Mouse (Mus musculus) MEL (cell line): Measurements from ENCODE around the gene Spc24. TPM values are rescaled to one million over a fixed set of nuclear protein-coding genes. Genes with fewer than 3 reads are reported as not detected.

Experiments
- DNase-seq: peaks from one replicate; pipeline ENCODE4 v3.0.0; 2011; ENCODE audit warnings: low read depth, low spot score
- H3K27ac ChIP-seq: 2 replicates; pipeline ENCODE4 v1.5.1; 2012; ENCODE audit warnings: low read depth, mild to moderate bottlenecking, control low read depth, low read length, moderate library complexity; ENCODE audit not compliant: control insufficient read depth
- H3K27me3 ChIP-seq, 2 experiments: fragments of 150-350 bp in 1 of 2; sonication (generic) in 1 of 2; 2 replicates each; pipeline ENCODE4 v1.6.1; 2012; ENCODE audit warnings: low read length in 2 of 2, mild to moderate bottlenecking in 2 of 2, improper control_type of control experiment in 1 of 2, moderate library complexity in 1 of 2; ENCODE audit not compliant: insufficient read depth in 2 of 2, control insufficient read depth in 1 of 2
- H3K36me3 ChIP-seq, 2 experiments: 2 replicates each; pipeline ENCODE4 v1.6.1; 2012 to 2014; ENCODE audit warnings: low read length in 2 of 2, improper control_type of control experiment in 1 of 2, inconsistent platforms in 1 of 2, mild to moderate bottlenecking in 1 of 2; ENCODE audit not compliant: insufficient read depth in 2 of 2, control insufficient read depth in 1 of 2
- H3K4me1 ChIP-seq, 2 experiments: fragments of 150-350 bp in 1 of 2; sonication (generic) in 1 of 2; 2 replicates each; pipeline ENCODE4 v1.6.1; 2012; ENCODE audit warnings: low read length in 2 of 2, improper control_type of control experiment in 1 of 2, mild to moderate bottlenecking in 1 of 2; ENCODE audit not compliant: insufficient read depth in 2 of 2, control insufficient read depth in 1 of 2
- H3K4me3 ChIP-seq, 2 experiments: fragments of 150-350 bp in 1 of 2; sonication (generic) in 1 of 2; 2 replicates each; pipeline ENCODE4 v1.5.1; 2012; ENCODE audit warnings: low read depth in 2 of 2, low read length in 2 of 2, mild to moderate bottlenecking in 2 of 2, moderate library complexity in 2 of 2, control low read depth in 1 of 2, improper control_type of control experiment in 1 of 2; ENCODE audit not compliant: control insufficient read depth in 1 of 2, insufficient read depth in 1 of 2
- H3K79me2 ChIP-seq: 2 replicates; pipeline ENCODE4 v1.6.1; 2012; ENCODE audit warnings: mild to moderate bottlenecking, low read length, moderate library complexity; ENCODE audit not compliant: control insufficient read depth, poor library complexity, insufficient read depth
- H3K9ac ChIP-seq: 2 replicates; pipeline ENCODE4 v1.6.1; 2012; ENCODE audit warnings: low read depth, mild to moderate bottlenecking, control low read depth, low read length, moderate library complexity; ENCODE audit not compliant: control insufficient read depth, poor library complexity, severe bottlenecking
- H3K9me3 ChIP-seq: fragments of 150-350 bp; sonication (generic); replicated peaks from 2 replicates; pipeline ENCODE4 v1.6.1; 2012; ENCODE audit warnings: mild to moderate bottlenecking, low read length, improper control_type of control experiment, moderate library complexity; ENCODE audit not compliant: insufficient read depth
- BHLHE40 ChIP-seq: IDR thresholded peaks from 2 replicates; pipeline ENCODE4 v1.6.1; 2012; ENCODE audit warnings: low read depth, mild to moderate bottlenecking, inconsistent platforms, low read length, improper control_type of control experiment, borderline replicate concordance
- CHD1 ChIP-seq: IDR thresholded peaks from 2 replicates; pipeline ENCODE4 v1.6.1; 2012; ENCODE audit warnings: low read depth, mild to moderate bottlenecking, inconsistent platforms, low read length, improper control_type of control experiment
- ELF1 ChIP-seq: IDR thresholded peaks from 2 replicates; pipeline ENCODE4 v1.6.1; 2014; ENCODE audit warnings: low read depth, mild to moderate bottlenecking, inconsistent platforms, low read length, improper control_type of control experiment, moderate library complexity
- EP300 ChIP-seq, 2 experiments: IDR thresholded peaks; 2 replicates each; pipeline ENCODE4 v1.6.1; 2011; ENCODE audit warnings: improper control_type of control experiment in 2 of 2, low read length in 2 of 2, low read depth in 1 of 2, mild to moderate bottlenecking in 1 of 2
- GABPA ChIP-seq: IDR thresholded peaks from 2 replicates; pipeline ENCODE4 v1.6.1; 2012; ENCODE audit warnings: low read depth, mild to moderate bottlenecking, inconsistent platforms, low read length, improper control_type of control experiment, moderate library complexity
- HCFC1 ChIP-seq: IDR thresholded peaks from 2 replicates; pipeline ENCODE4 v1.6.1; 2012; ENCODE audit warnings: low read depth, mild to moderate bottlenecking, inconsistent platforms, low read length, improper control_type of control experiment, moderate library complexity
- MAX ChIP-seq: IDR thresholded peaks from 2 replicates; pipeline ENCODE4 v1.6.1; 2011; ENCODE audit warnings: low read length, improper control_type of control experiment
- MAZ ChIP-seq: IDR thresholded peaks from 2 replicates; pipeline ENCODE4 v1.6.1; 2012; ENCODE audit warnings: low read depth, mild to moderate bottlenecking, inconsistent platforms, low read length, improper control_type of control experiment
- MEF2A ChIP-seq: IDR thresholded peaks from 2 replicates; pipeline ENCODE4 v1.6.1; 2014; ENCODE audit warnings: low read depth, mild to moderate bottlenecking, inconsistent platforms, low read length, improper control_type of control experiment; ENCODE audit not compliant: poor library complexity, insufficient replicate concordance, severe bottlenecking; ENCODE audit errors: extremely low read depth
- POLR2AphosphoS5 ChIP-seq: IDR thresholded peaks from 2 replicates; pipeline ENCODE4 v1.6.1; 2012; ENCODE audit warnings: low read depth, borderline replicate concordance, mild to moderate bottlenecking, inconsistent platforms, low read length, moderate library complexity, mixed read lengths
- RAD21 ChIP-seq: IDR thresholded peaks from 2 replicates; pipeline ENCODE4 v1.6.1; 2011; ENCODE audit warnings: mild to moderate bottlenecking, low read depth, low read length, improper control_type of control experiment
- SIN3A ChIP-seq: IDR thresholded peaks from 2 replicates; pipeline ENCODE4 v1.6.1; 2012; ENCODE audit warnings: low read length, improper control_type of control experiment, inconsistent platforms
- TAL1 ChIP-seq: IDR thresholded peaks from 2 replicates; pipeline ENCODE4 v1.6.1; 2012; ENCODE audit warnings: mild to moderate bottlenecking, inconsistent platforms, low read length, moderate library complexity, mixed read lengths
- UBTF ChIP-seq: IDR thresholded peaks from 2 replicates; pipeline ENCODE4 v1.6.1; 2012; ENCODE audit warnings: low read depth, mild to moderate bottlenecking, inconsistent platforms, low read length, improper control_type of control experiment, moderate library complexity, borderline replicate concordance; ENCODE audit not compliant: insufficient read depth
- ZC3H11A ChIP-seq: IDR thresholded peaks from 2 replicates; pipeline ENCODE4 v1.6.1; 2012; ENCODE audit warnings: low read depth, mild to moderate bottlenecking, inconsistent platforms, low read length, improper control_type of control experiment
- ZKSCAN1 ChIP-seq: IDR thresholded peaks from 2 replicates; pipeline ENCODE4 v1.6.1; 2012; ENCODE audit warnings: low read depth, mild to moderate bottlenecking, inconsistent platforms, low read length, improper control_type of control experiment, moderate library complexity
- ZMIZ1 ChIP-seq: IDR thresholded peaks from 2 replicates; pipeline ENCODE4 v1.6.1; 2012; ENCODE audit warnings: low read depth, mild to moderate bottlenecking, inconsistent platforms, low read length, improper control_type of control experiment, moderate library complexity
- polyA plus RNA-seq, 2 experiments: library from polyadenylated mRNA; stranded (reverse) in 1 of 2; unstranded in 1 of 2; fragments of >175 nt in 1 of 2; fragments of >200 nt in 1 of 2; gene quantifications; 2 replicates each; pipeline versions ENCODE4 v1.2.1 to v1.2.4; 2012; ENCODE audit warnings: low replicate concordance in 2 of 2, low read depth in 1 of 2; ENCODE audit not compliant: insufficient read length in 2 of 2, insufficient read depth in 1 of 2, missing spikeins in 1 of 2
- total RNA-seq: library from RNA; depleted of rRNA; stranded (reverse); fragments of 300-350 nt; gene quantifications from 2 replicates; pipeline ENCODE4 v1.2.3, GENCODE M21; 2012

Spc24 gene
- total and polyA plus RNA-seq, 3 experiments = 304 to 377 TPM; not detected in 1

DNA sequence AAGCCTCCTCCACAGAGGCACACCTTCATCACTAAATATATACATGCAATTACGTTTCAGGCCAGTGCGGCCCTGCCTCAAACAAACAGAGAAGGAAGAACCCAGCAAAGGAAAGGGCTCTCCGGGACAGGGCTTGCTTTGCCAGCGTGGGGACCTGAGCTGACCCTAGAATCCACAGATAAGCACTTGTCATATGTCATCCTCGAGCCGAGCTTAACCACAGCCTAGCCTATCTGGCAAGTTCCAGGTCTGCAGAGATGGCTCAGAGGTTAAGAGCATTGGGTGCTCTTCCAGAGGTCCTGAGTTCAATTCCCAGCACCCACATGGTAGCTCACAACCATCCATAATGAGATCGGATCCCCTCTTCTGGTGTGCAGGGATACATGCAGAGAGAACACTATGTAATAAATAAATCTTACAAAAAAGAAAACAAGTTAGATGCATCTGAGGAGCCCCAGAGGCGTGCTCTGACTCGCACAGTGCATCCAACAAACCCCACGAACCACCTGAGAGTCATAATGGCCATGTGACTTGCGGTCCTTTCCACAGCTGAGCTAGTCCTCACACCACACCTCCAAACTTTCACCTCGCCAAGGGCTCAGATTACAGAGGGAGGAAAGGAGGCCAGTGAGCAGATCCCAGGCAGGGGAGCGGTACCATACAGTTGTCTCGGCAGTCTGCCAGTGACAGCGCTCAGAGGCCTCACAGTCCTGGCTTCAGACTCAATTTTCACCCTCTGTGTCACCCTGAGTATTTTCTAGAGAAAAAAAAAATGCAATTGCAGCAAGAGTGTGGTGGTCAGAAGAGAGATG, 21.8 kb upstream of the Spc24 start (continued):
- TF ChIP-seq MAZ (no peak; the same call in 1 of the 2 replicates), UBTF (no peak), CHD1 (0 out of 2 replicates have a peak, but pooled peaks have one; percentile 3), POLR2AphosphoS5 (no peak), RAD21 (no peak), ZMIZ1 (no peak), SIN3A (peak; percentile 77), ZKSCAN1 (no peak), HCFC1 (0 out of 2 replicates have a peak, but pooled peaks have one; percentile 26), EP300 (IDR thresholded peaks at IDR 0.05; ENCODE audit: low read depth in 1 of 2, low read length in 2 of 2) (peak; percentile 87 to 92), ELF1 (0 out of 2 replicates have a peak, but pooled peaks have one; percentile 30), MAX (peak; percentile 58; the same call in 1 of the 2 replicates), TAL1 (peak; percentile 74), BHLHE40 (peak; percentile 44; the same call in 1 of the 2 replicates), MEF2A (no peak), ZC3H11A (no peak), GABPA (no peak)

DNA sequence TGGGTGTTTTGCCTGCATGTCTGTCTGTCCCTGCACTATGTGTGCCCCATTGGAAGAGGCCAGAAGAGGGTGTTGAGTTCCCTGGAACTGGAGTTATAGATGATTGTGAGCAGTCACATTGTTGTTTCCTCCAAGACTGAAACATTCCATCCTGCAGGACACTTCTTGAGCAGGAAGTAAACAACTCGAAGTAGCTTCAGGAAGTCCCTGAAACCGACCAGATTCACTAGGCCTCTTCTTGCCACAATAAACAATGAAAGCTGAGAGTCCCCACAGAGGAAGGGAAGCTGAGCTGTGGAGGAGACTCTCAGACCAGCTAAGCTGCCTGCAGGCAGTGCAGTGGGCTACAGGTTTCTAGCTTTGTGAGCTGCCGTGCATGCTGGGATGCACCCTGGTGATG, 17.6 kb upstream of the Spc24 start:
- peaks cover 0 to 15% of the 10 kb centered on the region in 2 experiments; a peak in 2 of 4 replicates for H3K36me3 ChIP-seq
- TF ChIP-seq ZMIZ1 (no peak), RAD21 (no peak), ZC3H11A (no peak)
- H3K9me3 ChIP-seq = no peaks in the 10 kb centered on the region
- DNase-seq = no peak
- H3K27ac ChIP-seq = no peak overlapping the region
- H3K9ac ChIP-seq = no peak overlapping the region
- no peaks in the 10 kb centered on the region for H3K27me3 ChIP-seq
- H3K4me1 ChIP-seq = peaks cover 11 to 21% of the 10 kb centered on the region in 2 experiments
- H3K4me3 ChIP-seq = no peak overlapping the region
- no peaks in the 10 kb centered on the region for H3K79me2 ChIP-seq
